Mouse (Mus musculus) embryonic facial prominence, embryonic 15.5 days (tissue): ENCODE results near the gene Slc23a2. TPM values are rescaled to one million over a fixed set of nuclear protein-coding genes. Genes with fewer than 3 reads are reported as not detected.

ENCODE experiments used
- ATAC-seq: fragments of 200-750 bp; cut with Nextera tagmentation; 2 replicates; pipeline ENCODE4 v1.8.0; 2017; ENCODE audit warnings: low read depth, moderate TSS enrichment; ENCODE audit not compliant: insufficient number of reproducible peaks, low FRiP score, low TSS enrichment
- H3K27ac ChIP-seq: fragments of 300-500 bp; sonication (generic); replicated peaks from 2 replicates; pipeline ENCODE4 v1.5.1; 2015; ENCODE audit warnings: mild to moderate bottlenecking, inconsistent platforms
- H3K27me3 ChIP-seq: fragments of 300-500 bp; sonication (generic); 2 replicates; pipeline ENCODE4 v1.6.1; 2015; ENCODE audit warnings: inconsistent platforms
- H3K36me3 ChIP-seq: fragments of 300-500 bp; sonication (generic); 2 replicates; pipeline ENCODE4 v1.6.1; 2015; ENCODE audit warnings: mild to moderate bottlenecking, inconsistent platforms
- H3K4me1 ChIP-seq: fragments of 300-500 bp; sonication (generic); 2 replicates; pipeline ENCODE4 v1.6.1; 2015; ENCODE audit warnings: inconsistent platforms
- H3K4me2 ChIP-seq: fragments of 300-500 bp; sonication (generic); replicated peaks from 2 replicates; pipeline ENCODE4 v1.6.1; 2015; ENCODE audit warnings: mild to moderate bottlenecking, inconsistent platforms
- H3K4me3 ChIP-seq: fragments of 300-500 bp; sonication (generic); replicated peaks from 2 replicates; pipeline ENCODE4 v1.5.1; 2015; ENCODE audit warnings: mild to moderate bottlenecking, inconsistent platforms
- H3K9ac ChIP-seq: fragments of 300-500 bp; sonication (generic); 2 replicates; pipeline ENCODE4 v1.6.1; 2015; ENCODE audit warnings: inconsistent platforms
- H3K9me3 ChIP-seq: fragments of 300-500 bp; sonication (generic); replicated peaks from 2 replicates; pipeline ENCODE4 v1.6.1; 2016; ENCODE audit warnings: inconsistent platforms
- WGBS: fragments of 180-500 bp; shearing (Covaris S2); methylation state at CpG from one replicate; pipeline ENCODE4 v1.1.7; 2015; 5-methylcytosine and 5-hydroxymethylcytosine counted together
- polyA plus RNA-seq: library from polyadenylated mRNA; unstranded; fragments of >200 nt; fragmentation: Nextera tagmentation; extraction: Ambion mirVana; gene quantifications from 2 replicates; pipeline ENCODE4 v1.2.1, GENCODE M21; 2015

The Slc23a2 gene
- polyA plus RNA-seq, 1 experiment from 2014 or later: 14.0 TPM

DNA sequence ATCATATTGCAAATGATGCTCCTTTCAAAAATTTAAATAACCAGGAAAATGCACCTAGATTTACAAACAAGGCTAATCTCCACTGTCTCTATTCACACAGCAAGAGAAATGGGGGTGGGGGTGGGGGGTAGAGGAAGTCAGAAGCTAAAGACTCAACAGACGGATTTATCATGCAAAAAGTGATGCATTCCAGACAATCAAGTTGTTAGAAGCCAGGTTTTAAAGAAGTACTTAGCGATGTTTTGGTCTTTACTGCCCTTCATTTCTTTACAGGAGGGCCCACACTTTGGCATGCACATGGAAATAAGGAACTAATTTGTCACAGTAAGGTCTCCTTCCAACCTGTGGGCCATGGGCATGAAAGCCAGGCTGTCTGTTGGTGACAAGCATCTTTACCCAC lies 11.5 kb downstream of the Slc23a2 start:
- Histone ChIP-seq H3K9ac (no peak overlapping the region), H3K9me3 (no peaks in the 10 kb centered on the region), H3K4me1 (peaks cover 9% of the 10 kb centered on the region), H3K36me3 (no peaks in the 10 kb centered on the region), H3K4me2 (no peak overlapping the region), H3K4me3 (no peak overlapping the region), H3K27me3 (no peaks in the 10 kb centered on the region), H3K27ac (no peak overlapping the region)
- ATAC-seq: no peak
- 31% methylated on average over 2 of the region's 2 CpGs for WGBS

DNA sequence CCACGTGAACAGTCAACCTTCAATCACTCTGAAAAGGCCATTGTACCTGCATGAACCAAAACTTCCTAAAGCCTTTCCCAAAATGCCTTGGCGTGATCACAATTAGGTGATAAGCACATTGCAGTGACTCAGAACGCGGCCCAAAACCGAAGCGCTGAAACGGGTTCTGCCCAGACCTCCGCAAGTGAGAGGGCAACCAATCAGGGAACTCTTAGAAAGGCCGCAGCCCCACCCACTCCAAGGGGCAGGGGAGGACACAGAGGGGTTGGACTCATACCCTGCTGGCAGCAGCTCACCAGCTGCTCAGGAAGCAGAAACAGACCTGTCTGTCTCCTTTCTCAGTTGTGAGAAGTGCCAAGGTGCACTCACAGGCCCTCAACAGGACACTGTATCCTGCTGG lies 13.6 kb downstream of the Slc23a2 start:
- no peaks in the 10 kb centered on the region for H3K36me3 ChIP-seq
- peak; percentile 47; the same call in 1 of the 2 replicates for ATAC-seq
- H3K27ac ChIP-seq: no peak overlapping the region
- no peak overlapping the region; the same call in 1 of the 2 replicates for H3K4me3 ChIP-seq
- no peaks in the 10 kb centered on the region for H3K27me3 ChIP-seq
- peak overlapping the region; percentile 34; the same call in 1 of the 2 replicates for H3K4me2 ChIP-seq
- H3K9me3 ChIP-seq: no peaks in the 10 kb centered on the region
- H3K9ac ChIP-seq: no peak overlapping the region
- WGBS: 6% methylated on average over 9 of the region's 9 CpGs
- peaks cover 9% of the 10 kb centered on the region for H3K4me1 ChIP-seq

GRCm38 (mm10) chr2:132129980-132130379 lies 14.9 kb downstream of the Slc23a2 start:
- H3K36me3 ChIP-seq: no peaks in the 10 kb centered on the region
- H3K27me3 ChIP-seq: no peaks in the 10 kb centered on the region
- WGBS: 81% methylated on average over 7 of the region's 7 CpGs
- no peak overlapping the region for H3K9ac ChIP-seq
- H3K4me2 ChIP-seq: no peak overlapping the region
- no peak for ATAC-seq
- H3K27ac ChIP-seq: no peak overlapping the region
- no peaks in the 10 kb centered on the region for H3K9me3 ChIP-seq
- peaks cover 9% of the 10 kb centered on the region for H3K4me1 ChIP-seq
- H3K4me3 ChIP-seq: no peak overlapping the region

GRCm38 (mm10) chr2:132129247-132129646 lies 15.7 kb downstream of the Slc23a2 start:
- Histone ChIP-seq H3K4me3 (no peak overlapping the region), H3K36me3 (no peaks in the 10 kb centered on the region), H3K9me3 (no peaks in the 10 kb centered on the region), H3K4me1 (peaks cover 9% of the 10 kb centered on the region), H3K27ac (no peak overlapping the region), H3K9ac (no peak overlapping the region), H3K27me3 (no peaks in the 10 kb centered on the region), H3K4me2 (no peak overlapping the region)
- WGBS: 78% methylated on average over 7 of the region's 7 CpGs
- ATAC-seq: no peak

- H3K36me3 ChIP-seq: no peaks in the 10 kb centered on the region
- no peak overlapping the region for H3K27ac ChIP-seq
- ATAC-seq: no peak
- H3K9ac ChIP-seq: no peak overlapping the region
- peaks cover 9% of the 10 kb centered on the region for H3K4me1 ChIP-seq
- H3K27me3 ChIP-seq: no peaks in the 10 kb centered on the region
- H3K9me3 ChIP-seq: no peaks in the 10 kb centered on the region
- 51% methylated on average over 10 of the region's 10 CpGs for WGBS
- no peak overlapping the region for H3K4me3 ChIP-seq
- no peak overlapping the region for H3K4me2 ChIP-seq
These were observed 17.0 kb downstream of the Slc23a2 start for GRCm38 (mm10) chr2:132127904-132128303.

DNA sequence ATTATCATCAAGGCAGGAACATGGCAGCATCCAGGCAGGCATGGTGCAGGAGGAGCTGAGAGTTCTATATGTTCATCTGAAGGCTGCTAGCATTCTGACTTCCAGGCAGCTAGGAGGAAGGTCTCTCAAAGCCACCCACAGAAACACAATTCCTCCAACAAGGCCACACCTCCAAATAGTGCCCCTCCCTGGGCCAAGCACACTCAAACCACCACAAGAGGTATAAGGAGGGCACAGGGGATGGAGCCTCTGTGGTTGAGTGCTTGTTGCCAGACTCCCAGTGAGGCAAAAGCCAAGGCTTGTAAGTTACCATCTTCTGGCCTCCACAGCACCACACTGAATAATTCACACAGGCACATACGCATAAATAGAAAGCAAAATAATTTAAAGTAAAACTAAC lies 18.6 kb downstream of the Slc23a2 start:
- Histone ChIP-seq H3K27me3 (no peaks in the 10 kb centered on the region), H3K4me3 (no peak overlapping the region), H3K27ac (no peak overlapping the region), H3K4me1 (peaks cover 3% of the 10 kb centered on the region), H3K36me3 (no peaks in the 10 kb centered on the region), H3K4me2 (no peak overlapping the region), H3K9ac (no peak overlapping the region), H3K9me3 (no peaks in the 10 kb centered on the region)
- 87% methylated on average over 1 of the region's 1 CpGs for WGBS
- ATAC-seq: no peak

- no peak for ATAC-seq
- 79% methylated on average over 4 of the region's 4 CpGs for WGBS
These were observed 21.8 kb downstream of the Slc23a2 start for GRCm38 (mm10) chr2:132123063-132123462.

DNA sequence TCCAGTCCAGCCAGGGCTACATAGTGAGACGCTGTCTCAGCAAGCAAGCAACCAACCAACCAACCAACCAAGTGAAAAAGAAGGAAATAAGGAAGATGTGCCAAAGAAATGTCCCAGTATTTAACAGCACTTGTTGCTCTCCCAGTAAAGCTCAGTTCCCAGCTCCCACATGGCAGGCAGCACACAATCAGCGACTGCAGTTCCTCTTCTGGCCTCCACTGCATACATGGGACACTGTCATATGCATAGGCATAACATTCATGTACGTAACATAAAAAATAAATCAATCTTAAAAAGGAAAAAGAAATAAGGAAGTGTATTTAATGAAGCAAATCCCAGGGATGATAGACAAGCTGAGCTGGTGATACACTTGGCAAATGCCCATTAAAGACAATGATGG lies 23.9 kb downstream of the Slc23a2 start:
- no peaks in the 10 kb centered on the region for H3K9me3 ChIP-seq
- no peak overlapping the region for H3K4me3 ChIP-seq
- no peak overlapping the region for H3K27ac ChIP-seq
- no peaks in the 10 kb centered on the region for H3K4me1 ChIP-seq
- 89% methylated on average over 3 of the region's 3 CpGs for WGBS
- ATAC-seq: no peak
- H3K27me3 ChIP-seq: no peaks in the 10 kb centered on the region
- H3K36me3 ChIP-seq: no peaks in the 10 kb centered on the region
- H3K4me2 ChIP-seq: no peak overlapping the region
- H3K9ac ChIP-seq: no peak overlapping the region

More at GRCm38 (mm10) chr2:132123063-132123462, 21.8 kb downstream of the Slc23a2 start:
- Histone ChIP-seq H3K9me3 (no peaks in the 10 kb centered on the region), H3K27ac (no peak overlapping the region), H3K36me3 (no peaks in the 10 kb centered on the region), H3K4me1 (no peaks in the 10 kb centered on the region), H3K4me2 (no peak overlapping the region), H3K27me3 (no peaks in the 10 kb centered on the region), H3K9ac (no peak overlapping the region), H3K4me3 (no peak overlapping the region)

- Histone ChIP-seq H3K4me3 (no peak overlapping the region), H3K36me3 (no peaks in the 10 kb centered on the region), H3K9ac (no peak overlapping the region), H3K9me3 (no peaks in the 10 kb centered on the region), H3K27me3 (no peaks in the 10 kb centered on the region), H3K4me2 (no peak overlapping the region), H3K4me1 (no peaks in the 10 kb centered on the region), H3K27ac (no peak overlapping the region)
- ATAC-seq: no peak
- 74% methylated on average over 1 of the region's 1 CpGs for WGBS
These were observed 26.3 kb downstream of the Slc23a2 start for GRCm38 (mm10) chr2:132118646-132119045.

DNA sequence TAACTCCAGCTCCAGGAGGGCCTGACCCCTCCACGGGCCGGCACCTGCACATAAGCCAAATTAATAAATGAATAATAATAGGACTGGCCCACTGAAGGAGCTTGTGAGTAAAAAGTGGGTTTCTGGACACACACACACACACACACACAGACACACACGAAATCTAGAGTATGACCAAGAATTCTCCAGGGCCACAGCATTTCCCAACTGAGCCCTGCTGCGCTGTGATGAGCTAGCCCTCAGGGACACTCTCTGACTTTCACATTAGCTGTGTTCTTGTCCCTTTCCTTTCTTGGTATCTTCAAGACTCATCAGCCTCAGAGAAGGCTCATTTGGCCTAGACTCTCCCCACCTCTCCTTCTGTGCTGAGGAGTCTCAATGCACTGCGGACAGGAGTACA lies 29.0 kb downstream of the Slc23a2 start:
- no peak for ATAC-seq
- 93% methylated on average over 5 of the region's 5 CpGs for WGBS
- Histone ChIP-seq H3K9ac (no peak overlapping the region), H3K4me3 (no peak overlapping the region), H3K4me1 (peaks cover 10% of the 10 kb centered on the region; the same call in 1 of the 2 replicates), H3K27me3 (no peaks in the 10 kb centered on the region), H3K27ac (no peak overlapping the region), H3K4me2 (no peak overlapping the region), H3K36me3 (no peaks in the 10 kb centered on the region), H3K9me3 (no peaks in the 10 kb centered on the region)

GRCm38 (mm10) chr2:132115344-132115743 lies 29.6 kb downstream of the Slc23a2 start:
- no peak for ATAC-seq
- H3K36me3 ChIP-seq: no peaks in the 10 kb centered on the region
- H3K4me2 ChIP-seq: no peak overlapping the region
- H3K4me1 ChIP-seq: peaks cover 10% of the 10 kb centered on the region; the same call in 1 of the 2 replicates
- no peak overlapping the region for H3K9ac ChIP-seq
- WGBS: 72% methylated on average over 6 of the region's 6 CpGs
- H3K27ac ChIP-seq: no peak overlapping the region
- no peaks in the 10 kb centered on the region for H3K9me3 ChIP-seq
- no peaks in the 10 kb centered on the region for H3K27me3 ChIP-seq
- H3K4me3 ChIP-seq: no peak overlapping the region

DNA sequence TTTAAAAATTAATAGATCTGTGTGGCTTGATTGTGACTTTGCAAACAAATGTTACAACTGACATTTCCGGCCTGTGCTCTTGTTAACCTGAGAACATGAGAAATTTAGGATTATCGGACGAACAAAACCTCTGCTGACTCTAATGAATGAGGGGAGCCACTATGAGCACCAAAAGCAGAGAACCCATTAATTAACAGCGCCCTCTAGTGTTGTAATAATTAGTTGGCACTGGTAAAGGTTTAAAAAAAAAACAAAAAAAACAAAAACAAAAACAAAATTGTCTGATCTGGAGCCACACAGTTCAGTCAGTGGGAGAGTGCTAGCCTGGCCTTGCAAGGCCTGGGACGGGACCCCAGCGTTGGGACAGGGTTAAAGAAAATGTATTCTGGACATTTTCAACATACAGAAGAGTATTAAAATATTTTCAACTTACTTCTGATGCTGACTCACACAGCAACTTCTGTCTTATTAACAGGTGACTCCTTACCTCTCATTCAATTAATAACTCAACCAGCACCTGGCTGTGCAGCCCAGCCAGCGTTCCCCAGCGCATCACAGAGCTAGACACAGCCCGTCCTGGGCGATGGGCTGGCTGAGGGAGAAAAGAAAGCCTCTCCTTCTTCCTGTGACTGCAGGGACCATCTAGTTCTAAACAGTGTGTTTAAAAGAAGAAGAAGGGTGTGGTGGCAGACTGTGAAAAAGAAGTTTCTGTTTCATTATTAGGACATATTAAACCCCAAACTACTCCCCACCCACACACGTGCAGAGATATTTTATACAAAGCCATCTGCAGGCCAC lies 30.7 kb downstream of the Slc23a2 start:
- no peaks in the 10 kb centered on the region for H3K36me3 ChIP-seq
- no peak overlapping the region; the same call in 1 of the 2 replicates for H3K27ac ChIP-seq
- no peak overlapping the region for H3K9ac ChIP-seq
- peaks cover 10% of the 10 kb centered on the region; the same call in 1 of the 2 replicates for H3K4me1 ChIP-seq
- WGBS: 51% methylated on average over 11 of the region's 11 CpGs
- ATAC-seq: no peak
- no peaks in the 10 kb centered on the region for H3K9me3 ChIP-seq
- no peaks in the 10 kb centered on the region for H3K27me3 ChIP-seq
- no peak overlapping the region for H3K4me2 ChIP-seq
- H3K4me3 ChIP-seq: no peak overlapping the region
